Mouse (Mus musculus): ENCODE data around the gene Rita1. TPM values are rescaled to one million over a fixed set of nuclear protein-coding genes. Genes with fewer than 3 reads are reported as not detected.

Gene Rita1
- total RNA-seq, 4 experiments from 2014 or later, result 4.9 to 8.3 (median 6.4) TPM

DNA sequence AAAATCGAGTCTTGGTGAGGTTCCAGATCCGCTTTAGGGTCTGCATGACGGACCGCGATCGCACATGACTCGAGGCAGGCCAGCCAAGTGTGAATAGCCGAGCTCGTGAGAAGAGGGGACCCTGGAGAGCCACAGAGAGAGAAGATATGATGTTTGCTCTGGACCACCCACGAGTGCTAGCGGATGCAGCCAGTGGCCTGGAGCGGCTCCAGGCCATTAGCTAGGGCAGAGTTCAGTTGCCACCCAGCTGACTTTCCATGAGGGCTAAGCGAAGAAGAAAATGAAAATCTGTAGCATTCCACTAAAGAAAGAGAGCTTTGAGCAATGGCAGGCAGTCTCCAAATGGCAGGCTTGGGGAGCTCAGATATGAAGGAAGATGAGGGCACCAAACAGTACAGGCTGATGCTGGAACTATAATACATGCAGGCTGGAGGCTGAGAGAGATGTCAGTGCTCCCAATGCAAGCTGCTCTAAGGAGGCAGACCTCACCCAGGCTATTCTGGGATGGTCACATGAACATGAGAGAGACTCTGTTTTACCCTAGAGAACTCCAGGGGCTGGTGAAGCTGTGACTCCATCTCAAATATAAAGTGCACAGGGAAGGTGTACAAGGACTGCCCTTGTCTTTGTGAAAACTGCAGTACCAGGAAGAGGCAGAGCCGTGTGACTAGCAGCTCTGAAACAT, 41.2 kb downstream of the Rita1 start:
- DNase-seq (ENCODE audit: low spot score in 2 of 2), result no peak

DNA sequence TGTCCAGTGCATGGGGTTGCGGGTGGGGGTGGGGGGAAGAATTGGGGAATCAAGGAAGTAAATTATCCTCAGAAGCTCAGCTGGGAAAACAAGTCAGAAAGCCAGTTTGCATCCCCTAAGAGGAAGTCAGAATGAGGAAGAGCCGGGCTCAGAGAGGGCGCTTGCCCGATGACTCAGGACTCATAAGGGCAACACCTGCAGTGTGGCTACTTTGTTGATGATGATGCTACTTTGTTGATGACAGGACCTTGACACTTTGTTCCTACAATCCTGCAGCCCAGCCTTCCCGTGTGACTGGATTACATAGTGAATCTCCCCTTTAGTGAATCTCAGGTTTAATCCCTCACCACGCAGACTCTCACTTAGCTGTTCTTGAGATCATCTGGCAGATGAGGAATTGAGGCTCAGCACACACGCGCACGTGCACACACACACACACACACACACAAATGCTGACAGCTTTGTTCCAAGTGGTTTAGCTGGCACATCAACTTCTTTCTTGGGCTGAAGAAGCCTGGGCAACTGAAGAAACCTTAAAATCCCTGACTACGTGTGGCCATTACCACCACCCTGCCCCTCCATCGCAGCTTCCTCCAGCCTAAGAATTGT, 42.0 kb downstream of the Rita1 start:
- DNase-seq (ENCODE audit: low spot score in 2 of 2), result no peak

DNA sequence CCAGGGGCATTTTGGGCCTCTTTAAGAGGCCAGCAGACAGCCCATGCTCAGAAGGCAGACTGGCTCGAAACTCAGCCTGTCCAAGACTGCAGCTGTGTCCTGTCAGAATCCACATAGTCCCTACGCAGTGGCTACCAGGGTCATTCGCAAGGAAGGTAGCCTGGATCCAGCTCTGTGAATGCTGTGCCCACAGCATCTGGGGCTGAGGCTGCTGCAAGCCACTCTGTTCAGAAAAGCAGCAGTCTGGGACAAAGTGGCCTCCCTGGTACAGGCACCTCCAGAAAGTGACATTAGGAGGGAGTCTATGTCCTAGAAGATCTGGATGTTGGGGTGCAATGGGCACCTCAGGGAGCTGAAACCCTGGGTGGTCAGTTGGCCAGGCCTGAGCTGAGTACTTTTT, 42.6 kb downstream of the Rita1 start:
- no peak for DNase-seq (ENCODE audit: low spot score in 2 of 2)

DNA sequence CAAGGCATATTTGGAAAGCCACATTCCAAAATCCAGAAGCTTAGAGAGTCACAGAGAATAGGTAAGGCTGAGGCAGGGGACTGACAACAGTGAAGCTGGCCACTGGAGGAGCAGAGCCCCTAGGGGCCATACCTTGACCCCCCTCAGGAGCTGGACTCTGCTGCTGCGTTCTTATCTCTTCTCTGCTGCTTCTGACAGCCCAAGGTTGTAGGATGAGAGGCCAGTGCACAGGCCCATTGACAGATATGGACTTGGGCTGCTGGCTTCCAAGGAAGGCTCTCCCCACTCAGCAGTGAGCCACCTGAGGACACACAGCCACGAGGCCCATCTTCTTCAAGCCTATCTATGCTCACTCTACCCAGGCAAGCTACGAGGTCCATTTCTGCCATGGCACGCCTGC, 43.4 kb downstream of the Rita1 start:
- no peak for DNase-seq (ENCODE audit: low spot score in 2 of 2)

DNA sequence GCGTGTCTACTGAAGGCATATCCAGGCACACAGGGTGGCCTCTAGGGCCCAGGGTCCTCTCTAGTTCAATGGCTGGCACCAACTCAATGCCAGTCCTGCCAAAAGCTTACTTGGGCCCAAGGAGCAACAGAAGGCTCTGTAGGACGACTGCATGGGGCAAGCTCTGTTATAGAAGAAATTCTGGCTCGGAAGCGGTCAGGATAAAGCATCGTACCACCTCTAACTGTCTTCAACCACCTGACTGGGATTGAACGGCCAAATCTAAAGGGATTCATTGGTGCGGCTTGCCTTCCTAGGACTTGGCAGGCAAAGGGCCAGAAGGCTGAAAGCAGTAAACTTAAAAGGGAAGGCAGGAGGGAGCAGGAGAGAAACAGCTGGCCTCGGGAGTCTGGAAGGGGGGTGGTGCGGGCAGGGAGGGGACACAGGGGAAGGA, 44.0 kb downstream of the Rita1 start:
- no peak for DNase-seq (ENCODE audit: low spot score in 2 of 2)

DNA sequence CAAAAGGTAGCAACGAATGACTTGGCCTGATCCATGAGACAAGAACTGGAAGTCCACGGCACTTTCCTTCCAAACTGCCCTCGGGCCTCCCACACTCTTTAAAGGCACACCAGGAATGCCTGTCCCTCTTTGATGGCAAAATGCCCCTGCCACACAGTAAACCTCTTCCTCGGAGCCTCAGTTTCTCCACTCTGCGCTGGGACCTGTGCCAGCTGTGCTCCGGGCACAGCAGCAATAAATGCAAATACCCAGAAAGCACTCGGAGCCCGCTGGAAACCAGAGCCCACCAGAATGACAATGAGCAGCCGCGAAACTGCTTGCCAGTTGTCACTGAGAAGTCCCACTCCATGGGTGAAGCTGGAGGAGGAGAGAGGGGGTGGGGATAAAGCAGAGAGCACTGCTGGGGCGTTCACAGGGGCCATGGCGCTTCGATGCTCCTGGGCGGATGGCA, 44.6 kb downstream of the Rita1 start:
- DNase-seq (ENCODE audit: low spot score in 2 of 2), result no peak

DNA sequence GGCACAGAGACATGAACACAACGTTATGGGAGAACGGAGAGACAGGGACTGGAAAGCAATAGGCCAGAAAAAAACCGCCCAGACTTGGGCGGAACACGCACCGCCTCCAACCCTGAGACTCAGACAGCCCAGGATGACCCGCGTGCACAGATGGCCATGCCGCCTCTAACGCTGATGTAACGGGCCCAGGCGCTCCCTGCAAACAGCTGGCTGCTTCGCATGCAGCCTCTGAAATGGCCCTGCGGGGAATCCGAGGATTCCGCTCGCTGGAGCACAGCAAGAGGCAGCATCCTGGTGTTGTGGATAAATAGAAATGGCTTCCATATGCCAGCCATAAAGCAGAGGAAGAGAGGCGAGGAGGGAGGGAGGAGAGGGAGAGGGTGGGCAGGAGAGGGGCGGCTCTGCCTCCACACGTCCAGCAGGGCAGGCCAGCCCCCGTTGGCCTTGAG, 45.1 kb downstream of the Rita1 start:
- DNase-seq (ENCODE audit: low spot score in 2 of 2), result peak; percentile 63 to 72

DNA sequence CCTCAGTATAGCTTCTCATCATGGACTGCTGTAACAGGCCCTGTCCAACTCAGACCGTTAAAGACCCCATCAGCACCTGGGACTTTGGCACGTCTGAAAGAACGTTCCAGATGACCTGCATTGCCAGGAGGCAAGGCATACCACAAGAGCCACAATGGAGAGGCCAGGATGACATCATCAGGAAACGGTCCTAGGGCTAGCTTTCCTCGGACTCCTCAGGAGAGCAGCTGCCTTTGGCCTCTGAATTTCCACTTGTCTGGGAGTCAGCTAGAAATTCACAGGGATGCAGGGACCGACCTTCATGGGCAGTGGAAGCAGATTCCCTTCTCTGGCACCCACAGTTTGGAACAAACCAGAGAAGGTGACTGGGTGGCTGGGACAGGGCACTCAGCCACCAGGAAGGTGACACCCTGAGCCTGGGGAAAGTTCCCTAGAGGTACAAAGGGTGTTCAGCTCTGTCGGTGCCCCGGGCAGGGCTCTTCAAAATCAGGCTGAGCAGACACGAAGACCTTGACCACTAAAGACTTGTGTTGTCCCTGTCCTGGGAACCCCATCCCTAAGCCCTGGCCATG, 45.6 kb downstream of the Rita1 start:
- DNase-seq (ENCODE audit: low spot score in 2 of 2), result no peak

DNA sequence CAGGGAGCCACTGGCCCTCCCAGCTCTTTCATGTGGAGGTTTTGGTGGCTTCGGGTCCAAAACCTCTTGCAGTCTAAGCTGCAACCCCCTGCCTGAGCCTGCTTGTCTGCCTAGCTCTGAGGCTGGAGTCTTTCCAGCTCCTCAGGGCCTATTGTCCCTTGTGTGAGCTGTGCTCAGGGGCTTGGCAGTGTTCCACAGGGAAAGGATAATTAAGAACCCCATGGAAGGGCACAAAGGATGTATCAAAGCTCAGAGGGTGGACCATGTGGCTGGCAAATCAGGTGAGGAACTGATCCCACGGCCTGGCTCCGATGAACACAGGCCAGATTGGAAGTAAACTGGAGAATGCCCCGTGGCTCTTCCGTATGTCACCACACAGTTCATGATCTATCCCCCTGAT, 46.3 kb downstream of the Rita1 start:
- DNase-seq (ENCODE audit: low spot score in 2 of 2), result no peak

DNA sequence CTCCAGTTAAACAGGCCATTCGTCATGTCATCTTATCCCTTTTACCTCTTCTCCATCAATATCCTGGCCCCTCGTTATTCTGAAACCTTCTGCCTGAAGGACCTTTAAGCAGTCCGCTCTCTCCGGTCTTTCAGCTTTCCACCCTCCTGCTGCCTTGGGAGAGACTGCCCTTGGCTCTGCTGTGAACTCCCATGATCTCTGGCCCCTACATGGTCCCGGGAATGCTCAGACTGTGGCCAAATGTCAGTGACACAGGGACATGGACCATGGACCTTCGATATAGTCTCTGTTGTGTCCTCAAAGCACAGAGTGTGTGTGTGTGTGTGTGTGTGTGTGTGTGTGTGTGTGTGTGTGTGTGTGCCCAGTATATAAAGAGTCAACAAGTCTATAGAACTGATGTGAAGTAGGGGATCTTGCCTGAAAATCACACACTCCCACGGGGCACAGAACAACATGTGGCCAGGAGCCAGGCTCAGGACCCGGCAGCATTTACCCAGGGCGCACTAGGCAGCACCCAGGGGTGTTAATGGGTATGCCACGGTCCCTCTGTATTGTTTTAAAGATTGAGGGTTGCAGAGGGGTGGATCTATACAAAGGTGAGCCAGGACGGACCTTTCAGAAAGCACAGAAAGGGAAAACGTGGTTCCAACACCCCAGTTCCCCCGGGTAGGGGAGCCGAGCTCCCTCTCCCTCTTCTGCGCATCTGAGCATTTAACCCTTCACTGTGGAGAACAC, 47.1 kb downstream of the Rita1 start:
- DNase-seq (ENCODE audit: low spot score in 2 of 2), result no peak

DNA sequence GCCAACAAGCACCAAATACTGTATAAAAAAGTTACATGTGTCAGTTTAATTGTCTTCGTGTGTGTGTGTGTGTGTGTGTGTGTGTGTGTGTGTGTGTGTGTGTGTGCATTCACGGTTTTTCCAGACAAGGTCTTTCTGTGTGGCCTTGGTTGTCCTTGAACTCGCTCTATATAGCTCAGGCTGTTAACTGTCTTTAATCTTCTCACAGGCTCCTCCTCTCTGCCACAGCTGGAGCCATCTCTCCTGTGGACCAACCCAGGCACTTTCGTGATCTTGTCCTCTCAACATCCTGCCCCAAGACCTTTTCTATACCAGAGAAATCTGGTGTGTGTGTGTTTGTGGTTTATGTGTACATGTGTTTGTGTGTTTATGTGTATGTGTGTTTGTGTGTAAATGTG, 48.5 kb downstream of the Rita1 start:
- no peak for DNase-seq (ENCODE audit: low spot score in 2 of 2)

DNA sequence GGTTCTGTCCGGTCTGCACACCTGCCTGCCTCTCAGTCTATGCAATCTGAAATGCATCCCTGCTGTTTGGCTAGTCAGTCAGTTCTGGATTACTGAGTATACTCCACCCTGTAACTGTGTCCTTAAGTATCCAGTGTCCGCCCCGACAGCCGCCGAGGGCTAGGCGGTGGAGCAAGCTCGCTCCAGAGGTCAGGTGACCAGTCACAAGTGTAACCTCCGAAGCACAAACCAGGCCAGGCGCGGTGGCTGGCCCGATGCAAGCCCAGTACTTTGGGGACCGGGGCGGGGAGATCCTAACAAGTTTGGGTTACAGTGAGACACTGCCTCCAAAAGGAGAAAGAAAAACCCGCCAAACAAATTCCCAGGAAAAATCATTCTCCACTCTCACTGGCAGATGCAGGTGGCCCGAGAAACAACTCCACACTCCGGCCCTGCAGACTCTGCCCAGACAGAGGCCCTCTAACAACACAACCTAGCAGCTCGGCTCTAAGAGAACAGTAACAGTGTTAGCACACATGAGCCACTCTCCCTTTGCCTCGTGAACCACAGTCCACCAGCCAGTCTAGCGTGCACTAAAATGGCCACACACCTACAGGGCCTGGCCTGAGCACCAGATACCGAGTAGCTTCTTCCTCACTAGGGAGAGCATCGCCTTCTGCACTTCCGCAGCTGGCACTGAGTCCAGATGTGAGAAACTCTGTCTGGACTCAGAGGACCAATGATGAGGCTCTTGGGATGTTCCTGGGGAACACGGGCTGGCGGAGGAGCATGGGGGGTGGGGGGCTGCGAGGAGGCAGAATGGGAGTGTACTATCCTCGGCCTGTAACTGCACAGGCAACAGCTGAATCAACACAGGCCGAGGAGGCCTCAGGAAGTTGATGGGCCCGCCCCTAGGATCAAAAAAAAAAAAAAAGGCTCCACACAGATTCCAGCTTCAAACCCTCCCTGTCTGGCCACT, 49.2 kb downstream of the Rita1 start:
- peak; percentile 79 to 89 for DNase-seq (ENCODE audit: low spot score in 2 of 2)

DNA sequence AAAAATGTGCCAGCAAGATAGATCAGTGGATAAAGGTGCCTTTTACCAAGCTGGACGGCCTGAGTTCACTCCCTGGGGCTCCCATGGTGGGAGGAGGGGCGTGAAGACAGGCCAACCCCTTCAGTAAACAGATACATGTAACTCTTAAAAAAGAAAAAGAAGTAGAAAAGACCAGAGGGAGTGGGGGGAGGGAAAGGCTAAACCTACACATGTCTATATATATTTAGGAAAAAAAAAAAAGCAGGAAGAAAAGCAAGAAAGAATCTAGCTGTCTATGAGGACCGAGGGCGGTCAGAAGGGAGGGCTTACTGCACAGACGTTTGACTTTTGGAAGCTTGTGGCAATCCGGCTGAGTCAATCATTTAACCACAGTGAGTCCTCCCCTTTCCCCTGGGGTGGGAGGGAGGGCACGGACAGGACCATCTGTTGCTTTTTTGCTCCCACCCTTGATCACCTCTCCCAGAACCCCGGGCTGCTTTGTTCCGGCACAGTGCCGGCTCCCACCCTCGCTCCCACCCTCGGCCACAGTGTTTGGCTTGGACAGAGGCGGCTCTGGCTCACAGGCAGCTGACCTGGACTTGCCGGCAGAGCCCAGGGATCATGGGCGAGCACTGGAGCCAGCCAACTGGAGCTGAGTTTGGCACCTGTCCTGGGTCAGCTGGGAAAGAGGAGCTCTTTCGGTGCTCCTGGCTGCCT, 51.6 kb downstream of the Rita1 start:
- DNase-seq (ENCODE audit: low spot score in 2 of 2), result peak; percentile 76 to 90

DNA sequence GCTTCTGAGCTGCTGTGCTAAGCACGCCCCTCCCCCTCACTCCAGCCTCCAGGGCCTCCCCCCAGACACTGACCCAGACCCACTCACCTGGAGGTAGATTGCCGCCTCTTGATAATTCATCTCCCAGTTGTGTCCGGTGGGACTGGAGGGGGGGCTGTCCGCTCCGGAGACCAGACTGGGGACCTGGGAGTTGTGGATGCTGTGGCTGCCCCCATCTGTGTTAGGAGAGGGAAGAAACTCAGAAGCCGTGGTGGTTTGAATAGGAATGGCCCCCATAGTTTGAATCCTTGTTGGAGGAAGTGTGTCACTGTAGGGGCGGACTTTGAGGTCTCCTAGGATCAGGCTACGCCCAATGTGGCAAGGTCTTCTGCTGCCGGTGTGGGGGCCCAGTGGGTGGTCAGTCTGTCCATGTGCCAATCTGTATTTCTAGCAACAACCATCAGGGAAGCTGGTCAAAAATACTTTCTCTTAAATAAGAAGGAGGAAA, 52.2 kb downstream of the Rita1 start:
- no peak for DNase-seq (ENCODE audit: low spot score in 2 of 2)

DNA sequence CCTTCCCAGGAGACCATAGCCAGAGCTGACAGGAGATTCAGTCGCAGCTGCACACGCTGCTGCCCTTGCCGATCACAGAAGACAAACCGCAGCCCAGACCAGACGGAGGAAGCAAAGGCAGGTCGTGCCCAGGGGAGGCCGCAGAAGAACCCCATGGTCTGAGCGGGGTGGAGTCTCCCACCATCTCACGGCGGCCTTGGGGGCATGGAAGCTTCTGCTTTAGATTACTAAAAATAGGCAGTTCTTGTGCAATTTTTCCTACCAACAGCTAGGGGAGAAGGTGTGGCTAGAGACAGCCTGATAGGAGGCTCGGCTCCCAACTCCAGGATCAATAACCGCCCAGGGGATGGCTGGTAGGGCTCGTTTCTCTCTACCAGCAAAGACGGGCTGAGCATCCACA, 53.6 kb downstream of the Rita1 start:
- no peak for DNase-seq (ENCODE audit: low spot score in 2 of 2)

DNA sequence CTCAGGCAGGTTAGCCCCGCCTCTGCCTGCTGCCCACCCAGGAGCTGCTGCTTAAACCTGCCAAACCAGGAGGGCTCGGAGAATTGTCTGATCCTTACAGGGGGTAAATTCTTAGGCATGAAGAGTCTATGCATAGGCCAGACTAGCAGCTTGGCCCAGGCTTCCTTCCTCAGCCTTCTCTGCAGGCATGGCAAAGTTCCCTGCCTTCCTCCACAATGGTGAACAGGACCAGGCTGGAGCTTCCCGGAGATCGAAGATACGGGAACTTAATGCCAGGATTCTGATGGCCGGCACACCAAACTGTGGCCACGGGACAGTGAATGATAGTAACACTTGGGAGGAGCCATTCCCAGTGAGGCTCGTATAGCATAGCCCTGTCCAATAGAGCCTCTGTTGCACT, 54.3 kb downstream of the Rita1 start:
- no peak for DNase-seq (ENCODE audit: low spot score in 2 of 2)

DNA sequence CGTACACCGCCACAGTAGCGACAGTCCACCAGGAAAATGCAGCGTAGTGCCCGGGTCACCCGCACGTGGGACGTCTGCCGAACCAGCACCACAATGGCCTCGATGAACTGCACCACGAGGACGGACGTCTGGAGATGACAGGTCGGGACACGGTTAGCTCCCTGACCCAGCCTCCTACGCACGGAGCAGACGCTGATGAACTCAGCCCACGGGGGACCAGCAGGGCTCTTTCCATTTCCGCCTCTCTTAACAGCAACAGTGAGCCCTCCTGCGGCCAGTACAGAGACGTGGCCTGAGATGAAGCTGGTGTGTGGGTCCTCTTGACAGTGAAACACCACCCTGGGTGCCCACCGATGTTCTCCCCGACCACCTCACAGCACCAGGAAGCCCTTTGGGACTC, 56.5 kb downstream of the Rita1 start:
- DNase-seq (ENCODE audit: low spot score in 2 of 2), result no peak

DNA sequence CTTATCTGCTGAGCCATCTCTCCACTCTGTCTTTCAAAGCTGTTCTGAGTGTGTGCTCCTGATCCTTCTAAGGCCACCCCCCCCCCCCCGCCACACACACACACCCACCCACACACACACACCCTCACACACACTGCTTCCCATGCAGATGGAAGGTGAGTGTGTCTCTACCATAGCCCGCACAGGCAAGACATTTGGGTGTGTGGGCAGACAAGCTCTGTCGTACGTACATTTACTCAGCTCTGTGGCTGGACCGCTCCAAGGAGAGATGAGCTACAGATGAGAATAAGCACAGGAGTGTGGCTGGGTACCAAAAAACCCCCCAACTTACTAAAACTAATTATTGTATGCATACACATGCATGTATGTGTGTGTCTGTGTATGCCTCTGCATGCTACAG, 61.7 kb downstream of the Rita1 start:
- no peak for DNase-seq (ENCODE audit: low spot score in 2 of 2)

DNA sequence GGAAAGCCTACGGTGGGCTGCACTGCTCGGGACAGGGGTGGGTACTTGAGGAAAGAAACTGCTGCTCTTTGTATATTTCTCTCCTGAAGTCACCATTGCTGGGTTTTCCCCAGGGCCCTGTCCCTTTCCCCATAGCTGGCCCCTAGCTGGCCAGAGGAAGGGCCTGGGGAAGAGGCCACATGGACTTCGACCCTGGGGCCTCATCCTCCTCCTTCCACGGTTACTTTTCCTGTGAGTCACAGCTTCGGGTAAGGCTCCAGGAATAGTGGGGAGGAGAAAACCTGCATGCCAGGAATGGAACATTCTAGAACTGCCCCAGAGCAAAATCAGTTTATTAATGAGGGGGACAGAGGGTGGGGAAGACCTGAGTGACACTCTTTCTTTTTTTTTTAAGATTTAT, 62.3 kb downstream of the Rita1 start:
- DNase-seq (ENCODE audit: low spot score in 2 of 2), result no peak

DNA sequence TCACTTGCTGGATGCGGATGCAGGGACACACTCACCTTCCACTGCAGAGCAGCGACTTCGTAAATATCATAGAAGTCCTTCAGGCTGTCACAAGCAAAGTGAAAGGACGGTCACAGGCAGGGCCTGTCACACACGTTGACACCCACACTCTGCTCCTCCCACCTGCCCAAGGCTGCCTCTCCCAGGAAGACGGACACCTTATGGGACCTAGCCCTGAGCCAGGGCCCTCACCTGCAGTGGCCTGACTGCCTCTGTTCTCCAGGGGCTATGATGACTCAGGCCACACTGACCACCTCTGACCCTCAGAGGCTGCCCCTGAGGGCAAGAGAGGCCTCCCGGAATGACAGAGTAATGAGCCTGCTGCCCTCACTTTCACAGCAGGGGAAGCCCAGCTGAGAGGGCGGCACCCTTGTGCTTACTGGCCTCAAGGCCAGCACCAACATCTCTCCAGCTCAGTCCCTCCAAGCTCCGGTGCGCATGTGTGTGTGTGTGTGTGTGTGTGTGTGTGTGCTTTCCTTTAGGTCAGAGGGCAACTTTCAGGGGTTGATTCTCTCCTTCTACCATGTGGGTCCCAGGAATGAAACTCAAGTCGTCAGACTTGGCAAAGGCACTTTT, 64.0 kb downstream of the Rita1 start:
- no peak for DNase-seq (ENCODE audit: low spot score in 2 of 2)
